Mouse (Mus musculus) forebrain, embryonic 11.5 days (tissue): ENCODE measurements at regions not wholly inside any gene's neighbourhood (a gene's known extent, or its start where the extent isn't known, plus 50 kb on each side); places are given as distances from the start of the nearest gene placed in this dataset.

ENCODE experiments used
- ATAC-seq: fragments of 200-750 bp; cut with Nextera tagmentation; replicated peaks from 2 replicates; pipeline ENCODE4 v1.8.0; 2017; ENCODE audit warnings: moderate TSS enrichment; ENCODE audit not compliant: low FRiP score
- DNase-seq: peaks from one replicate; pipeline ENCODE4 v3.0.0-alpha.2; 2017; ENCODE audit warnings: low spot score
- H3K27ac ChIP-seq: fragments of 300-500 bp; sonication (generic); 2 replicates; pipeline ENCODE4 v1.5.1; 2014; ENCODE audit warnings: low read depth, low read length
- H3K27me3 ChIP-seq: fragments of 300-500 bp; sonication (generic); 2 replicates; pipeline ENCODE4 v1.6.1; 2014; ENCODE audit warnings: mild to moderate bottlenecking, low read length, mixed read lengths; ENCODE audit not compliant: control insufficient read depth, insufficient read depth
- H3K36me3 ChIP-seq: fragments of 300-500 bp; sonication (generic); 2 replicates; pipeline ENCODE4 v1.6.1; 2014; ENCODE audit warnings: mild to moderate bottlenecking, low read length, moderate library complexity, mixed read lengths; ENCODE audit not compliant: control insufficient read depth, insufficient read depth
- H3K4me1 ChIP-seq: fragments of 300-500 bp; sonication (generic); replicated peaks from 2 replicates; pipeline ENCODE4 v1.6.1; 2014; ENCODE audit warnings: low read length, mixed read lengths; ENCODE audit not compliant: control insufficient read depth, insufficient read depth
- H3K4me2 ChIP-seq: fragments of 300-500 bp; sonication (generic); 2 replicates; pipeline ENCODE4 v1.6.1; 2014; ENCODE audit warnings: low read depth, mild to moderate bottlenecking, low read length, moderate library complexity, mixed read lengths; ENCODE audit not compliant: severe bottlenecking
- H3K4me3 ChIP-seq: fragments of 300-500 bp; sonication (generic); 2 replicates; pipeline ENCODE4 v1.5.1; 2014; ENCODE audit warnings: low read depth, low read length
- H3K9ac ChIP-seq: fragments of 300-500 bp; sonication (generic); 2 replicates; pipeline ENCODE4 v1.6.1; 2014; ENCODE audit warnings: low read length
- H3K9me3 ChIP-seq: fragments of 300-500 bp; sonication (generic); 2 replicates; pipeline ENCODE4 v1.6.1; 2016; ENCODE audit warnings: low read length, mixed read lengths; ENCODE audit not compliant: control insufficient read depth
- WGBS: fragments of 180-500 bp; shearing (Covaris S2); extraction: QIAGEN DNeasy Blood & Tissue Kit; methylation state at CpG from one replicate; pipeline ENCODE4 v1.1.7; 2014; 5-methylcytosine and 5-hydroxymethylcytosine counted together

DNA sequence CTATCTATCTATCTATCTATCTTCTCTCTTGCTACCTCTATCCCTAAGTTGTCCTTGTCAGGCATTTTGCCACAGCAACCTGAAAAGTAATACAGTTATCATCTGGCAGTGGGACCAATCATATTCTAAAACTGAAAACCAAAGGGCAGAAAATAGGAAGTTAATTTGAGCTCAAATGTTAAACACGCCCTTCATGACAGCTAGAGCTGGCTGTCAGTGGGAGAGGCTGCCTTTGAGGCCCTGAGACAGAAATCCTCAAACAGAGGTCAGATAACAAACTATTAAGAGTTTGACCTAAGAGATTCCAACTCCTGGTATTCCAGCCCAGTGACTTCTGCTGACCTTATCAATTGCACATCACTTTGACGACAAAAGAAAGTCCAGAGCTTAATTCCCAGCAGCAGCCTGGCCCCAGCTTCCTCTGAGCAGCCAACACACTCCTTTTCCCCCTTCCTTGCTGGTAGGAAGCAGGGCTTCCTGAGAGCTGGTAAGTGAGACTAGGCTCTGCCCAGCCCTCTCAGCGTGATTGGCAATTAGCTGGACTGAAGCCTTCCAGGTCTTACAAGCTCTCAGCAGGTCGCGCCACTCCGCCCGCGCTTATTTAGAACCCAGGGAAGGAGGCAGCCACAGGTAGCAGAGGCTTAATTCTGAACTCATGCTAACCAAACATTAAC, 250.0 kb downstream of the Sec61b start:
- no peaks in the 10 kb centered on the region; the same call in 1 of the 2 replicates for H3K27me3 ChIP-seq
- no peak overlapping the region for H3K4me3 ChIP-seq
- H3K9ac ChIP-seq, result no peak overlapping the region
- no peaks in the 10 kb centered on the region for H3K36me3 ChIP-seq
- H3K27ac ChIP-seq, result no peak overlapping the region
- H3K4me2 ChIP-seq, result peak overlapping the region; percentile 9; the same call in 1 of the 2 replicates
- H3K4me1 ChIP-seq, result peaks cover 5% of the 10 kb centered on the region; the same call in 1 of the 2 replicates
- H3K9me3 ChIP-seq, result no peaks in the 10 kb centered on the region
- WGBS, result 6% methylated on average over 8 of the region's 8 CpGs
- DNase-seq (peak; percentile 74), ATAC-seq (peak; percentile 71)

DNA sequence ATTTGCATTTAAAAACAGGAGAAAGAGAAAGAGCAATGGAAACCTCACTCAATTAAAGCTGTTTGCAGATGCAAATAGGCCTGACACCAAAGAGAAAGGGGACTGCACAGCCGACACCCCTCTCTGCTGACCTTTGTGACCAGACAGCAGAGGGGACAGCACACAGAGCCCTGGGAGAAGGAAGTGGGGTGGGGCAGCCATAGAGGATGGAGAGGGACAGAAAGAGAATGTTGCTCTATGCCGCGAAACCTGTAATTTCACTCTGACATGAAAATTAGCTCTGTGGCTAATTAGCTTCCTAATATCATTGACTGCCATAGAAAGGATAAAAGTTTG, 250.5 kb downstream of the Sec61b start:
- DNase-seq (peak; percentile 54), ATAC-seq (peak; percentile 44; the same call in 1 of the 2 replicates)
- Histone ChIP-seq H3K27me3 (no peaks in the 10 kb centered on the region; the same call in 1 of the 2 replicates), H3K4me3 (no peak overlapping the region), H3K36me3 (no peaks in the 10 kb centered on the region), H3K9me3 (no peaks in the 10 kb centered on the region), H3K4me2 (peak overlapping the region; percentile 9; the same call in 1 of the 2 replicates), H3K9ac (no peak overlapping the region), H3K27ac (no peak overlapping the region), H3K4me1 (peaks cover 5% of the 10 kb centered on the region; the same call in 1 of the 2 replicates)
- 11% methylated on average over 3 of the region's 3 CpGs for WGBS

DNA sequence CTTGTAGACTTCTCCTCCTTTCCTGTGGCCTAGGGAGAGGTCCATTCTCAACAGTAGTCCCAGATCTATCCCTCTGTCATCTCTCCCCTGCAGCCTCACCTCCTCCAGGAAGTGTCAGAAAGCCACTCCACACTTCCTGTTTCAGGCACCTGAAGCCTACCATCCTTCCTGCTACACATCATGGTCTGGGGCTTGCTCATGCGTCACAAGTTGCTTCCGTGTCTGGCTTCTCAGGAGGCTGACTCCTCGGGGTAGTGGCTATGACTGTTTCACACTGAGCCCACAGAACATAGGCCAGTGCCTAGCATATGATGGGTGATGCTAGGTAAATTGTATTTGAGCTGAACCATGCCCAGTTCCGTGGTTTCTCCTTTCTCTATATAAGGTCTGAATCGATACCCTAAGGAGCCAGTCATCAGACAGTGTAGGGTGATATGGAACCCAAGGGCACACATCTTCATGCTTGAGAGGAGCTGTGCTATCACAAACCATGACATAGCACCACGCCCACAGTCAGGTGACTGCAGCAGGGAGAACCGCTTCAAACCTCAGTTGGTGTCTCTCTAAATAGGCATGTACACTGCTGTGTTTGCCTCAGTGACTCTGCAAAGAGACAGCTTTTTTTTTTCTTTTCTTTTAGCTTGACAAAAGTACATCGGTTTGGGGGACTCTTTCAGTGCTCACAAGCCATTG, 272.2 kb downstream of the Sec61b start:
- no peaks in the 10 kb centered on the region for H3K4me1 ChIP-seq
- no peak overlapping the region for H3K4me3 ChIP-seq
- H3K27ac ChIP-seq, result no peak overlapping the region
- no peaks in the 10 kb centered on the region for H3K27me3 ChIP-seq
- H3K9ac ChIP-seq, result no peak overlapping the region
- H3K36me3 ChIP-seq, result no peaks in the 10 kb centered on the region
- no peaks in the 10 kb centered on the region for H3K9me3 ChIP-seq
- ATAC-seq (no peak), DNase-seq (no peak)
- WGBS, result 86% methylated on average over 8 of the region's 8 CpGs
- no peak overlapping the region for H3K4me2 ChIP-seq

DNA sequence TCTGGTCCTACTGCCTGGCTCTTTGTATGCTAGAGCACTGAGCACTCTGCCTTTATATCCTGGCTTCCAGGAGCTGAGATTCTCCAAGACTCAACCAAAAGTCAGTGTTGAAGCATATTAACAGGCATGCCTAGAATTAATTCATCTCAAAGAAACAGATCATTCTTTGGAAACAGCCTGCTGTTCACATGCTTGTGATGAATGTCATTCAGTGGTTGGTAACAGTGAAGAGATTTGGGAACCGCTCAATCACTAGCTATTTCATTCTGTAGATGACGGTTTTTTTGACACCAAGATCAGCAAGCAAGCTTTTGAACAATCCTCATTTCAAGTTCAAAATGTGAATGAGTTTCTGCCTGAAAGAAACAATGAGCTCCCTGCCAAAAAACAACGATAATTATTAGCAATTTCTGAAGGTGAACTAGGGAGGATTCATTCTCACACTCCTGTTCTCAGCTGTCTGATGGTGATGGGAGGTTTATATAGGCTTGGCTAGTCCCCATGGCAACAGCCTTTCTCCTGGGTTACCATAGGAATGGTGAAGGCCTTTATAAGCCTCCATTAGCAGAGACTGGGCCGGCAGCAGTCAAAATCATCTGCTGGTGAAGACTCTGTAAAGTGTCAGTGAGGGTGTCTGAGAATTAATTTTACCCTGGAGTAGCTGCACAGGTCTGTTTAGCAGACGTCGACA, 272.6 kb upstream of the Nr4a3 start:
- Histone ChIP-seq H3K4me1 (no peaks in the 10 kb centered on the region), H3K4me3 (no peak overlapping the region), H3K27ac (no peak overlapping the region), H3K36me3 (no peaks in the 10 kb centered on the region), H3K9ac (no peak overlapping the region), H3K9me3 (no peaks in the 10 kb centered on the region), H3K4me2 (no peak overlapping the region), H3K27me3 (no peaks in the 10 kb centered on the region)
- 0 out of 2 replicates have a peak, but pooled peaks have one; percentile 44 for ATAC-seq
- DNase-seq, result no peak
- WGBS, result 69% methylated on average over 6 of the region's 6 CpGs

DNA sequence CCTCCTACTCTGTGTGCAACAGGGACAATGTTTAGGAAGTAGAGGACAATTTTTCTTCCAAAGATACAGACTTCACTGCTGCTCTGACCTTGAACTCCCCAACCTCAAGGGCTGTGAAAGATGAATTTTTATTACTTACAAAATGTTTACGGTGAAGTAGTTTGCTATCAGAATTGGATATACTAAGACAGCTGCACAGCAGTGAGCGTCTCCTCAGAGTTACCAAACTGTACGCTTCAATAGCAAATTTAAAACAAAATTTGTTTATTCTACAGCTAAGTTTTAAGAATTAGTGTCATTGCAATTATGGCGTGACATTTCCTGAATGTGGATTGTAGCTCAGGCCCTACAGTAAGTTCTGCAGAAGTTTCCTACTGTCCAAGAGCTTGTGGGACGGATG, 270.3 kb upstream of the Nr4a3 start:
- H3K9ac ChIP-seq, result no peak overlapping the region
- ATAC-seq (no peak), DNase-seq (no peak)
- H3K9me3 ChIP-seq, result no peaks in the 10 kb centered on the region
- H3K36me3 ChIP-seq, result no peaks in the 10 kb centered on the region
- no peak overlapping the region for H3K4me2 ChIP-seq
- no peak overlapping the region for H3K27ac ChIP-seq
- WGBS, result 92% methylated on average over 5 of the region's 5 CpGs
- no peak overlapping the region for H3K4me3 ChIP-seq
- H3K27me3 ChIP-seq, result no peaks in the 10 kb centered on the region
- H3K4me1 ChIP-seq, result no peaks in the 10 kb centered on the region

DNA sequence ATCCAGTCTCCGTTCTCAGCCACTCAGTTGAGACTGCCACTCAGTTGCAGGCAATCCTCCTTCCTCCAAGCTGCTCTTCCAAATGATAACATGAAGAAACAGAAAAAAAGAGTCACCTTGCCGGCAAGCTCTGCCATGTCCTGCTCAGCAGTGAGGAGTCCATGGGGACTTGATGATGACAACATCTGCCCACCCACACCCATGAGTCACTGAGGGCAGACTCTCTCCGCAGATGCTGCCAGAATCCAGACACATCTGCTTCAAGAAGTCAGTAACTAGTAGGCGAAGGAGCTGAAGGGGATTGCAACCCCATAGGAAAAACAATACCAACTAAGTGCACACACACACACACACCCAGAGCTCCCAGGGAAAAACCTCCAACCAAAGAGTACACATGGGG, 263.9 kb upstream of the Nr4a3 start:
- Histone ChIP-seq H3K4me2 (no peak overlapping the region), H3K27me3 (no peaks in the 10 kb centered on the region), H3K9ac (no peak overlapping the region), H3K27ac (no peak overlapping the region), H3K36me3 (no peaks in the 10 kb centered on the region), H3K4me1 (no peaks in the 10 kb centered on the region), H3K4me3 (no peak overlapping the region), H3K9me3 (no peaks in the 10 kb centered on the region)
- WGBS, result 86% methylated on average over 4 of the region's 4 CpGs
- ATAC-seq (no peak), DNase-seq (no peak)

DNA sequence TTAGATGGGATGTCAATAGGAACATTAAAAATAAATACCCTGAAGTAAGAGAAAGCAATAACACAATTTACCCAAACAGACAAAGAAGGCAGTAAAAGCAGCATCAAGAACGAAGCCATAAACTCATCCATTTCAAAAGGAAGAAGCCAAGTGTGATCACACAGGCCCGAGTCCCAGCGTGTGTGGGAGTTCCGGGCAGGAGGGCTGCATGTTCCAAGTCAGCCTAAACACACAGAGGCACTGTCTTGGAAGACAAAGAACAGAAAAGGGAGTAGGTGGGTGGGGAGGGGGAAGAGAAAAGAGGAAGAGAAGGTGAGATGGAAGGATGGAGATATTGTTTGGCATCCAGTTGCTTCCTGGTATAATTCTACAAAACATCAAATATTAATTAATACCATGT, 248.0 kb upstream of the Nr4a3 start:
- Histone ChIP-seq H3K9me3 (no peaks in the 10 kb centered on the region), H3K4me2 (no peak overlapping the region), H3K4me1 (no peaks in the 10 kb centered on the region), H3K4me3 (no peak overlapping the region), H3K36me3 (no peaks in the 10 kb centered on the region), H3K27me3 (no peaks in the 10 kb centered on the region), H3K27ac (no peak overlapping the region), H3K9ac (no peak overlapping the region)
- no peak for DNase-seq
- WGBS, result 85% methylated on average over 4 of the region's 4 CpGs
- no peak for ATAC-seq

DNA sequence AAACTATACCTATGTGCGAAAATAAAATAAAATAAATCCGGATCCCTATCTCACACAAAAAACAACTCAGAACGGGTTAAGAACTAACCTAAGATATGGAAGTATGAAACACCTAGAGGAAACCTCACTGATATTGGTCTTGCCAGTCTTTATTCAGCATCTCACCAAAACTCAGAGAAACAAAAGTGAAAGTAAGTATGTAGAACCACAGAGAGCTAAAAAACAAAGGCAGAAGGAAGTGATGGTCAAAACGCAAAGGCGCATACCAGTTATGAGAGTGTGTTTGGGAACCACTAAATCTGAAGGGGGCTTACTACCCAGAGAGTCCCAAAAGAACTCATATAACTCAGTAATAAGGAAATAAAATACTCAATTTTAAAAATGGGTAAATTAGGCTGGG, 245.8 kb upstream of the Nr4a3 start:
- Histone ChIP-seq H3K27me3 (no peaks in the 10 kb centered on the region), H3K36me3 (no peaks in the 10 kb centered on the region), H3K9ac (no peak overlapping the region), H3K27ac (no peak overlapping the region), H3K4me2 (no peak overlapping the region), H3K4me1 (no peaks in the 10 kb centered on the region), H3K9me3 (no peaks in the 10 kb centered on the region), H3K4me3 (no peak overlapping the region)
- ATAC-seq, result no peak
- WGBS, result 95% methylated on average over 5 of the region's 5 CpGs
- DNase-seq, result no peak
